Comparison of ENCODE assay signal across 21 mouse cellular contexts in genomic region chr12:8482169-8482568, GRCm38 (mm10). TPM values are rescaled to one million over a fixed set of nuclear protein-coding genes. Genes with fewer than 3 reads are reported as not detected.
DNase-seq lines count a peak whose midpoint lies in the region; ATAC-seq lines count a peak whose summit lies in the region.
"Had no signal": no experiment of that assay in that cellular context is flagged by ENCODE, and none has a peak within 500 bp of the region (broad histone marks: within the 10 kb centered on the region; RNA-seq: fewer than 3 reads in every experiment).

No protein-coding gene starts in this region.

- no peak overlapping the region for H3K9ac ChIP-seq in midbrain, embryonic 11.5 days (ENCODE audit: low read length)
- no peak overlapping the region for H3K9ac ChIP-seq in midbrain, embryonic 16.5 days (ENCODE audit: low read depth, low read length)
- H3K9ac ChIP-seq: embryonic facial prominence, embryonic 12.5 days; forebrain, embryonic 15.5 days; heart, embryonic 12.5 days; hindbrain, embryonic 12.5 days had no signal

- no peak overlapping the region for H3K4me2 ChIP-seq in midbrain, embryonic 11.5 days
- no peak overlapping the region for H3K4me2 ChIP-seq in midbrain, embryonic 16.5 days (ENCODE audit: low read length)
- H3K4me2 ChIP-seq: embryonic facial prominence, embryonic 12.5 days; forebrain, embryonic 15.5 days; heart, embryonic 12.5 days; hindbrain, embryonic 12.5 days had no signal

- H3K4me1 ChIP-seq in midbrain, embryonic 11.5 days (ENCODE audit: control insufficient read depth, insufficient read depth, low read length) = no peaks in the 10 kb centered on the region
- H3K4me1 ChIP-seq in midbrain, embryonic 16.5 days (ENCODE audit: control insufficient read depth, insufficient read depth, low read length) = no peaks in the 10 kb centered on the region
- H3K4me1 ChIP-seq: embryonic facial prominence, embryonic 12.5 days; forebrain, embryonic 15.5 days; hindbrain, embryonic 12.5 days had no signal

- no peak for ATAC-seq in midbrain, embryonic 11.5 days (ENCODE audit: low FRiP score)
- ATAC-seq in midbrain, embryonic 16.5 days = no peak
- ATAC-seq in granulocyte monocyte progenitor cell, adult 5-6 weeks (replicated peaks; ENCODE audit: poor library complexity, severe bottlenecking) = peak; percentile 76
- ATAC-seq in neutrophil, adult 5-6 weeks (ENCODE audit: extremely low read depth, insufficient number of reproducible peaks, low FRiP score, poor library complexity, severe bottlenecking) = 0 out of 2 replicates have a peak, but pooled peaks have one; percentile 66
- ATAC-seq: CD4-positive, CD25-positive, alpha-beta regulatory T cell, adult 4 months; forebrain, embryonic 15.5 days; hindbrain, embryonic 16.5 days; inflammation-experienced regulatory T-cells, adult 6 months had no signal

- 85% methylated on average over 2 of the region's 2 CpGs for WGBS in midbrain, embryonic 11.5 days
- WGBS in midbrain, embryonic 16.5 days = 72% methylated on average over 2 of the region's 2 CpGs

- no peaks in the 10 kb centered on the region for H3K27me3 ChIP-seq in midbrain, embryonic 11.5 days (ENCODE audit: control insufficient read depth, insufficient read depth, low read length)
- H3K27me3 ChIP-seq in midbrain, embryonic 16.5 days (ENCODE audit: control insufficient read depth, insufficient read depth, low read depth, low read length) = no peaks in the 10 kb centered on the region
- H3K27me3 ChIP-seq: embryonic facial prominence, embryonic 12.5 days; forebrain, embryonic 15.5 days; heart, embryonic 12.5 days; hindbrain, embryonic 12.5 days had no signal

- H3K27ac ChIP-seq in midbrain, embryonic 11.5 days (ENCODE audit: low read depth, low read length) = no peak overlapping the region
- no peak overlapping the region for H3K27ac ChIP-seq in midbrain, embryonic 16.5 days (ENCODE audit: low read length)
- H3K27ac ChIP-seq: embryonic facial prominence, embryonic 12.5 days; forebrain, embryonic 15.5 days; hindbrain, embryonic 12.5 days had no signal

- no peaks in the 10 kb centered on the region for H3K9me3 ChIP-seq in midbrain, embryonic 11.5 days (ENCODE audit: control insufficient read depth, low read length)
- no peaks in the 10 kb centered on the region for H3K9me3 ChIP-seq in midbrain, embryonic 16.5 days (replicated peaks; ENCODE audit: control insufficient read depth, low read length, poor library complexity, severe bottlenecking)
- H3K9me3 ChIP-seq: embryonic facial prominence, embryonic 12.5 days; forebrain, embryonic 15.5 days; G1E; heart, embryonic 12.5 days; hindbrain, embryonic 12.5 days had no signal

- H3K36me3 ChIP-seq in midbrain, embryonic 11.5 days (ENCODE audit: control insufficient read depth, insufficient read depth, low read length) = no peaks in the 10 kb centered on the region
- H3K36me3 ChIP-seq in midbrain, embryonic 16.5 days (ENCODE audit: control insufficient read depth, insufficient read depth, low read length) = no peaks in the 10 kb centered on the region
- H3K36me3 ChIP-seq: embryonic facial prominence, embryonic 12.5 days; forebrain, embryonic 15.5 days; G1E; heart, embryonic 12.5 days; hindbrain, embryonic 12.5 days had no signal

- peak; percentile 77 for DNase-seq in midbrain, embryonic 11.5 days (ENCODE audit: low spot score, missing footprints)
- DNase-seq in B cell, adult 2 months = peak; percentile 19 to 22
- no peak for DNase-seq in cerebellum, postnatal 14 days
- DNase-seq in layer of hippocampus, postnatal 25 days (ENCODE audit: extremely low spot score in 1 of 2, low spot score in 1 of 2) = no peak
- DNase-seq: adrenal gland, postnatal 14 days; cerebellum, adult 18-20 months; cerebellum, adult 9-11 months; gastrocnemius, postnatal 36 days; heart, adult 18-20 months; heart, postnatal 36 days had no signal

- H3K4me3 ChIP-seq in midbrain, embryonic 11.5 days (ENCODE audit: low read depth, low read length) = no peak overlapping the region
- H3K4me3 ChIP-seq in midbrain, embryonic 16.5 days (ENCODE audit: low read depth, low read length) = no peak overlapping the region
- H3K4me3 ChIP-seq: embryonic facial prominence, embryonic 12.5 days; forebrain, embryonic 15.5 days; heart, embryonic 12.5 days; hindbrain, embryonic 12.5 days had no signal

RNA-seq across cellular contexts. Expression of gene Rhob, which starts 17.6 kb away (rescaled TPM):
- polyA plus RNA-seq in midbrain, embryonic 11.5 days (2014; fragmentation: Nextera tagmentation; extraction: Ambion mirVana) = 58.4 and 59.8 TPM in 2 replicates
- 75.7 and 80.0 TPM in 2 replicates for polyA plus RNA-seq in midbrain, embryonic 16.5 days (2015; fragmentation: Nextera tagmentation; extraction: Ambion mirVana)
- 75.2 and 78.3 TPM in 2 replicates for total RNA-seq in granulocyte monocyte progenitor cell, adult 5-6 weeks (2014; fragmentation: Nextera tagmentation)
- total RNA-seq in granulocyte monocyte progenitor cell, adult 5-6 weeks (2017) = 64.8 and 67.6 TPM in 2 replicates
- 165 TPM in 2 replicates for total RNA-seq in neutrophil, adult 5-6 weeks (2017)
- total RNA-seq in layer of hippocampus, postnatal 25 days (2021) = 100 to 1,000 TPM; 336 to 418 TPM

Comparison
In these comparisons a context has a peak if more than half of its experiments do, and no peak if none do; other contexts are left out.
1. ATAC-seq: peak in granulocyte monocyte progenitor cell, adult 5-6 weeks (single experiment) and neutrophil, adult 5-6 weeks (single experiment); none in midbrain, embryonic 11.5 days (single experiment) and midbrain, embryonic 16.5 days (single experiment).
2. DNase-seq: peak in midbrain, embryonic 11.5 days (single experiment) and B cell, adult 2 months (2 of 2); none in cerebellum, postnatal 14 days (0 of 2) and layer of hippocampus, postnatal 25 days (0 of 2).